Mouse (Mus musculus) effector memory CD4-positive, alpha-beta T cell, adult 5 months (primary cell): ENCODE data around the gene Adad1. TPM values are rescaled to one million over a fixed set of nuclear protein-coding genes. Genes with fewer than 3 reads are reported as not detected.

Experiments used
- polyA plus RNA-seq: library from polyadenylated mRNA; unstranded; fragments of 100-300 nt; shearing (Covaris generic); gene quantifications from one replicate; pipeline ENCODE4 v1.2.1, GENCODE M21; 2017

Gene Adad1
- polyA plus RNA-seq: not detected

DNA sequence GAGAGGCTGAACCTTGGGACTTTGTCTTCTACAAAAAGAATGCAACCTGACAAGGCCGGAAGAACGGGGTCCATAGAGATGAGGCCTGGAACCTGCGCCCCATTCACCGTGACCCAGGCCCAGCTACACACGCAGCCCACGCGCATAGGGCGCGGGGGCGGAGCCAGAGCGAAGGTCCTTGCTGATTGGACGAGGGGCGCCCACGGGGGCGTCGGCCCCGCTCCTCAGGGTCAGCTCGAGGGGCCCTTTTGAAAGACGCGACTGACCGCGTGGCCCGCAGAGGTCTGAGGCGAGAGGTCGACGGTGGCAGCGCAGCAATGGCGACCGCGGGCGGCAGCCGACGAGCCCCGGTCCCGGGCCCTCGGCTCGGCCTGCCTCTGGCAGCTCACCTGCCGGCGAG lies at the start of gene Adad1:
Gene Adad1 (plus strand): TSS at position 122 of the 400 bp plus-strand sequence.

GRCm38 (mm10) chr3:37125655-37126054 lies 62.3 kb downstream of the Adad1 start, which contains the start of gene Il2:
TSS of gene Il2 (minus strand) at chr3:37125959.

Other genes with a start within 250 kb of the Adad1 start
- gene 4932438A13Rik, start 200.4 kb upstream of the Adad1 start, polyA plus RNA-seq: 504 TPM
- gene Il2, start 62.4 kb downstream of the Adad1 start, polyA plus RNA-seq: 9.0 TPM
- gene Il21, start 169.1 kb downstream of the Adad1 start, polyA plus RNA-seq: 13.9 TPM
- 2.3 TPM for gene Bbs12, start 249.0 kb downstream of the Adad1 start, polyA plus RNA-seq
- 1.7 TPM for gene Cetn4, start 249.2 kb downstream of the Adad1 start, polyA plus RNA-seq